In genomic region chr1:56973593-56973950, GRCm38 (mm10) we compare ENCODE assay signal across 8 mouse cellular contexts. TPM values are rescaled to one million over a fixed set of nuclear protein-coding genes. Genes with fewer than 3 reads are reported as not detected.
DNase-seq lines count a peak whose midpoint lies in the region; ATAC-seq and TF ChIP-seq lines count a peak whose summit lies in the region.

No protein-coding gene starts in this region.

- H3K27ac ChIP-seq in lung, embryonic 14.5 days (ENCODE audit: low read depth), result no peak overlapping the region
- H3K27ac ChIP-seq in forebrain, embryonic 10.5 days, result peak overlapping the region; percentile 97
- H3K27ac ChIP-seq in limb, embryonic 13.5 days, result 0 out of 2 replicates have a peak overlapping the region, but pooled peaks have one; percentile 82
- H3K27ac ChIP-seq in olfactory bulb, adult 2 months (ENCODE audit: insufficient read depth, low read depth, low read length), result no peak overlapping the region

- no peaks in the 10 kb centered on the region for H3K36me3 ChIP-seq in lung, embryonic 14.5 days (ENCODE audit: insufficient read depth)
- H3K36me3 ChIP-seq in forebrain, embryonic 10.5 days (replicated peaks), result no peaks in the 10 kb centered on the region
- H3K36me3 ChIP-seq in limb, embryonic 13.5 days, result no peaks in the 10 kb centered on the region

- H3K9me3 ChIP-seq in lung, embryonic 14.5 days (ENCODE audit: low read depth, low read length), result no peaks in the 10 kb centered on the region
- no peaks in the 10 kb centered on the region for H3K9me3 ChIP-seq in forebrain, embryonic 10.5 days
- no peaks in the 10 kb centered on the region for H3K9me3 ChIP-seq in limb, embryonic 13.5 days

- H3K27me3 ChIP-seq in lung, embryonic 14.5 days (ENCODE audit: insufficient read depth, low read length), result peaks cover 61% of the 10 kb centered on the region
- peaks cover 66% of the 10 kb centered on the region for H3K27me3 ChIP-seq in forebrain, embryonic 10.5 days (ENCODE audit: poor library complexity, severe bottlenecking)
- peaks cover 63% of the 10 kb centered on the region for H3K27me3 ChIP-seq in limb, embryonic 13.5 days

- 0% methylated on average over 16 of the region's 16 CpGs for WGBS in lung, embryonic 14.5 days
- under 1% methylated on average over 16 of the region's 16 CpGs for WGBS in forebrain, embryonic 10.5 days
- under 1% methylated on average over 16 of the region's 16 CpGs for WGBS in limb, embryonic 13.5 days
- WGBS in olfactory bulb, adult 2 months, result under 1% methylated on average over 16 of the region's 16 CpGs

- peak overlapping the region; percentile 71 for H3K4me3 ChIP-seq in lung, embryonic 14.5 days (ENCODE audit: low read depth, low read length)
- H3K4me3 ChIP-seq in forebrain, embryonic 10.5 days, result peak overlapping the region; percentile 88
- peak overlapping the region; percentile 73 for H3K4me3 ChIP-seq in limb, embryonic 13.5 days
- peak overlapping the region; percentile 73 for H3K4me3 ChIP-seq in olfactory bulb, adult 2 months (ENCODE audit: insufficient read depth, low read depth, low read length)

- peak overlapping the region; percentile 84 for H3K9ac ChIP-seq in lung, embryonic 14.5 days
- peak overlapping the region; percentile 86 for H3K9ac ChIP-seq in limb, embryonic 13.5 days

- peak overlapping the region; percentile 96 for H3K4me2 ChIP-seq in lung, embryonic 14.5 days
- peak overlapping the region; percentile 92 for H3K4me2 ChIP-seq in limb, embryonic 13.5 days (replicated peaks)

- no peak for TF ChIP-seq POLR2A in olfactory bulb, adult 2 months (IDR thresholded peaks at IDR 0.05; ENCODE audit: insufficient read depth, low read depth, low read length)

- ATAC-seq in lung, embryonic 14.5 days (ENCODE audit: insufficient read depth), result 0 out of 2 replicates have a peak, but pooled peaks have one; percentile 0
- ATAC-seq in limb, embryonic 13.5 days (ENCODE audit: low FRiP score, low read depth), result no peak

- no peak for TF ChIP-seq CTCF in lung, embryonic 14.5 days (IDR thresholded peaks at IDR 0.05; ENCODE audit: low read depth)
- TF ChIP-seq CTCF in olfactory bulb, adult 2 months (IDR thresholded peaks at IDR 0.05; ENCODE audit: insufficient read depth, low read depth, low read length), result no peak

- DNase-seq in lung, embryonic 14.5 days, result no peak
- DNase-seq in lung, postnatal 36 days, result no peak
- no peak for DNase-seq in forebrain, embryonic 10.5 days (ENCODE audit: extremely low spot score, low spot score)
- no peak for DNase-seq in gastrocnemius, adult 8-10 months (ENCODE audit: low spot score in 2 of 2)
- DNase-seq in natural killer cell, adult 2 months (ENCODE audit: low spot score in 2 of 2), result no peak
- no peak for DNase-seq in layer of hippocampus, adult 8-10 months (ENCODE audit: low spot score in 2 of 2)

- H3K4me1 ChIP-seq in lung, embryonic 14.5 days (ENCODE audit: insufficient read depth), result peaks cover 3% of the 10 kb centered on the region; the same call in 1 of the 2 replicates
- peaks cover 69% of the 10 kb centered on the region for H3K4me1 ChIP-seq in forebrain, embryonic 10.5 days
- peaks cover 55% of the 10 kb centered on the region for H3K4me1 ChIP-seq in limb, embryonic 13.5 days
- peaks cover 27% of the 10 kb centered on the region for H3K4me1 ChIP-seq in olfactory bulb, adult 2 months (ENCODE audit: control insufficient read depth, insufficient read depth, low read length)

RNA-seq across cellular contexts. Expression of gene Satb2, which starts 4.9 kb away (rescaled TPM):
- 0.61 and 0.79 TPM in 2 replicates for polyA plus RNA-seq in lung, embryonic 14.5 days (2014; fragmentation: Nextera tagmentation; extraction: Ambion mirVana)
- polyA plus RNA-seq in forebrain, embryonic 10.5 days (2016; fragmentation: Nextera tagmentation; extraction: Ambion mirVana), result 0.91 and 1.4 TPM in 2 replicates
- 2.1 TPM in 2 replicates for polyA plus RNA-seq in limb, embryonic 13.5 days (2015; fragmentation: Nextera tagmentation; extraction: Ambion mirVana)
- polyA plus RNA-seq in olfactory bulb, adult 2 months (2012; ENCODE audit: insufficient read depth, insufficient read length, low replicate concordance, missing spikeins), result not detected in 2 replicates
- under 1 TPM; 0.16 to 0.59 (median 0.18) TPM for total RNA-seq in gastrocnemius, adult 8-10 months (2022)
- 10 to 100 TPM; 15.4 to 20.3 (median 16.3) TPM for total RNA-seq in layer of hippocampus, adult 8-10 months (2022)

Comparison
In these comparisons a context has a peak if more than half of its experiments do, and no peak if none do; other contexts are left out.
1. H3K27ac ChIP-seq: peak in forebrain, embryonic 10.5 days (single experiment) and limb, embryonic 13.5 days (single experiment); none in lung, embryonic 14.5 days (single experiment) and olfactory bulb, adult 2 months (single experiment).
2. Peak in every context shown above with its lines, with median percentiles within 50 percentile points of each other: H3K4me3 ChIP-seq.